Mouse (Mus musculus): ENCODE measurements around the gene Mup9. TPM values are rescaled to one million over a fixed set of nuclear protein-coding genes. Genes with fewer than 3 reads are reported as not detected.
"Not testable (repeated sequence)": the region's sequence is repeated elsewhere in the genome, so short reads cannot be mapped to it uniquely, and the experiment has no call there.

Mup9 gene
- polyA plus RNA-seq (2015; fragmentation: Nextera tagmentation; extraction: Ambion mirVana) = not detected in 2 replicates

DNA sequence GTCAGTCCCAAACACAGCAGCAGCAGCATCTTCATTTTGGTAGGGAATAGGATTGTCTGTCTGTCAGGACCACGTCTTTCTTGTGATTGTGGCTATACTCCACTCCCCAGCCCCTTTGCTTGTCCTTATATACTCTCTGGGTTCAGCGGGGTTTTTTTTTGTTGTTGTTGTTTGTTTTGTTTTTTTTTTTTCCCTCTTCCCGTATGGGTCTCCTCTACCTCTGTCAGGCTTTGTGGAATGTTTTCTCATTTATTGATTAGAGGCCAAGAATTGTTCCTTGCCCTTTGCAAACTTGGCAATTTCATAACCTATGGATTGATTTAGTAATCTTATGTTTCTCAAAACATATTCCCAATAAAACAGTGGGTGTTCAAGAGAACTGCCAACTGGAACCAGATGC is at the start of gene Mup9:
Gene Mup9, minus strand, starts transcription at position 101 of the 400 bp plus-strand sequence.
- H3K4me2 ChIP-seq; H3K36me3 ChIP-seq; ATAC-seq (ENCODE audit: borderline replicate concordance, extremely low read depth, low FRiP score, low TSS enrichment); H3K9me3 ChIP-seq; H3K9ac ChIP-seq; H3K4me1 ChIP-seq; H3K4me3 ChIP-seq; H3K27ac ChIP-seq; H3K27me3 ChIP-seq: not testable (repeated sequence)
- 83% methylated on average over 3 of the region's 3 CpGs for WGBS

Other genes starting within 250 kb of the Mup9 start
- gene Mup8, start 199.4 kb downstream of the Mup9 start, polyA plus RNA-seq (2015; fragmentation: Nextera tagmentation; extraction: Ambion mirVana) = not detected in 2 replicates
- not detected in 2 replicates for gene Mup1, start 80.0 kb upstream of the Mup9 start, polyA plus RNA-seq (2015; fragmentation: Nextera tagmentation; extraction: Ambion mirVana)
- gene Mup10, start 160.2 kb upstream of the Mup9 start, polyA plus RNA-seq (2015; fragmentation: Nextera tagmentation; extraction: Ambion mirVana) = not detected in 2 replicates
- not detected in 2 replicates for gene Mup11, start 240.5 kb upstream of the Mup9 start, polyA plus RNA-seq (2015; fragmentation: Nextera tagmentation; extraction: Ambion mirVana)

All from lung, embryonic 15.5 days (tissue).